Mouse (Mus musculus): ENCODE measurements at regions not wholly inside any gene's neighbourhood (a gene's known extent, or its start where the extent isn't known, plus 50 kb on each side); places are given as distances from the start of the nearest gene placed in this dataset.

DNA sequence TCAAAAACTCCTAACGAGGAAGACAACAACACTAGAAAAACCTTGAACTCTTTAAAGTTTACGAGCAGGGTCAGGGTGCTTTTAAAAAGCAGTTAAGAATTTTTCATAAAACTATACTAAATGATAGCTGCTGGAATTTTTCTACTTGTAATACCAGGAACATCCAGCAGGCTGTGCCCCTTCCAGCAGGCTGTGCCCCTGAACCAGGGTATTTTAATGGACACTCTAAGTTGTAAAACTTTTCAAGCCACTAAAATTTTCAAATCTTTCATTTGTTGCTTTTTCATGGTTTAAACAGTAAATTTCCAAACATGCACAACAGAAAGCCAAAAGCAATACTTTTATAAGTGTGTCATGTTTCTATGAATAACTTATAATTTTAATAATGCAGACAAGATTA is 68.2 kb upstream of the Gls start:
- peak in 1 of 2 experiments; percentile 24 for DNase-seq

DNA sequence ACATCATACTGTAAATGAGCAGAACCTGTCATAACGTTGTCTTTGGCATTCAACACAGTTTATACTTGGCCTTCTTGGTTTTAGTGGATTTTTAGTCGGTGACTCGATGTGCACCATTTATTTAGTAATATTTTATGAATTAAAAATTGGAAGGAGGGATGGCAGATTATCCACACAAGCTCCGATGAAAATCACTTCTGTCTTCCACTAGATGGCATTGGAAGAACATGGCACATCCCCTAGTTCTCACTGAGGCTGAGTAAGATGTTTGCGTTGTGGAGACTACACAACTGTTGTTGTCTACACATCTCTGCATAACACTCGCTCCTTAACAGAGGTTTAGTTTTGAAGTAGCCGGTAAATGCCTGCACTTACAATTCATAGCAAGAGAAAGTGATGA is 66.5 kb upstream of the Gls start:
- DNase-seq = no peak

DNA sequence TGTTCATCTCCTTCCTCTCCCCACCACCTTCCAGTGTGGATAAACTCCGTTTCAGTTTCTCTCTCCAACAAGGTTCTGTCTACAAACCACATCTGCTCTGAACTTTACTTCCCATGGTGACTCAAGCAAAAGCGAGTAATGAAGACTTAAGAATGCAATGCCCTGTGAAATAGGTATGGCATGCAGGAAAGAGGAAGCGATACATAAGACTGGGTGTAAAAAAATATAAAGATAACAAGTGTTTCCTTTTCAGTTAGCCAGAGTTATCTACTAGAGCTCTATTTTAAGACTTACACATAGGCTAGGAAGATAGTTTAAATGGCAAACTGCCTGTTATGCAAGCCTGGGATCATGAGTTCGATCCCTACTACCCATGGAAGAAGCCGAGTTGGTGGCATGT is 65.3 kb upstream of the Gls start:
- no peak for DNase-seq

DNA sequence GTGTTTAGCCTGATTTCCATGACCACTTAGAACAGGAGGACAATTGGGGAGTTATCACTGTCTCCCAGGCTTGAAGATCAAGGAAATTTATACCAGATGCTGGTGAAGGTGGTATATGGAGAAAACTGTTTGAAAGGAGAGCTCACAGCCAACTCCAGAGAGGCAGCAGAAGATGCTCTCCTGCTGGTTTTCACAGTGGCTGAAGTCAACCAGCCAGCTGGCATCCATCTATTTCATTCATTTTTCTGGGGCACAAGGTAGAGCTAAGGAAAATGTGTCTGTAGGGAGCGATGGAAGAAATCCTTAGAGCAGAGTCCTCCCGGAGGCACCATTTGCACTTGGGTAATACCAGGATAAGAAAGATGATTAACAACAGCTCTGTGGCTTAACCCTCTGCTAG is 63.1 kb upstream of the Gls start:
- no peak for DNase-seq

DNA sequence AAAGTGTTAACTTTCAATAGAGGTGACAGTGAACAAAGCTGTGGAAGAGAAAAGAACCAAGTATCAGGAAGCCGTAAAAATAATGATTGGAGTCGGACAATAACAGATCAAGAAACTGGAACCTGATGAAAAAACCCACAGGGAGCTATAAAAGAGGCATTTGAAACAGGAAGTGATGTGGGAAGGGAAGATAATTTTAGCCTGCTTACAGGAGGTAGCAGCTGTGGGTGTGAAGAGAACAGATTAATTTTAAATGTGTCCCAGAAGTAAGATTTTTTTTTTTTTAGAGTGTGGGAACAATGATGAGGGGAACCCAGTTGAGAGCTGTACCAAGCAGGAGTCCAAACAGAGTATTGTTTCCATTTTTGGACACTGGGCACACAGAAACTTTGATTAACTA is 61.5 kb upstream of the Gls start:
- no peak for DNase-seq

DNA sequence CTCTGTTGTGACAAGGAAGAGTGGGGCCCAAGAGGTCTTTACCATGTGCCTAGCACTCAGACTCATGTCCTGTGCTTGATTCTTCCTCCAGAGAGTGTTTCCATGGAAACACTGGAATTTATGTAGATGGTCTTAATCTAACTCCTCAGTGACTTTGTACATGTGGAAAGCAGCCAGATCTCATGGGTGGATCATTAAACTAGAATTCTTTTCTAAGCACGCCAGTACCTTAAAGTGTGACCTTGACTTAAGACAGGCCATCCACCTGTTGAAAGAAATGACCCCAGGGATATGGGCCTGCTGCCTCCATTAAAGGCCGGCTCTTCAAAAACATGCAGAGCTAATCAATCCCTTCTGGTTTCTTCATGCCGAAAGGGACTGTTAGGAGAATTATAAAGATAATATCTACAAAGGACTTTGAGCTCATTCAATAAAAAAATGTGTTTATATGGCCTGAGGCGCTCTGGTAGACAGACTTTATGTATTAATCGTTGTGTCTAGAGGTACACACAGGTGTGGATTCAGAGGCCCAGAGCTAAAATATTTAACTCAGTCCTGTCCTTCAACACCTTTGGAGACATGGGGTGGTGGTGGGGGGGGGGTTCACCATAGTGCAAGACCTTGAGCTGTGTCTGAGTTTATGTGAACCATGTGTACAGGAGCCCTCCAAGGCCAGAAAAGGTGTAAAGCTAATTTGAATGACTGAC is 60.5 kb upstream of the Gls start:
- no peak for DNase-seq

Data from spleen, adult 18-20 months (tissue).